Mouse (Mus musculus): Measurements from ENCODE around the gene Rars2. TPM values are rescaled to one million over a fixed set of nuclear protein-coding genes. Genes with fewer than 3 reads are reported as not detected.
A peak's percentile ranks its signal among the peaks of the same experiment; 100 is the strongest.

Rars2 gene
- total and polyA plus RNA-seq, 3 experiments = 47.7 to 60.3 TPM; not detected in 1

DNA sequence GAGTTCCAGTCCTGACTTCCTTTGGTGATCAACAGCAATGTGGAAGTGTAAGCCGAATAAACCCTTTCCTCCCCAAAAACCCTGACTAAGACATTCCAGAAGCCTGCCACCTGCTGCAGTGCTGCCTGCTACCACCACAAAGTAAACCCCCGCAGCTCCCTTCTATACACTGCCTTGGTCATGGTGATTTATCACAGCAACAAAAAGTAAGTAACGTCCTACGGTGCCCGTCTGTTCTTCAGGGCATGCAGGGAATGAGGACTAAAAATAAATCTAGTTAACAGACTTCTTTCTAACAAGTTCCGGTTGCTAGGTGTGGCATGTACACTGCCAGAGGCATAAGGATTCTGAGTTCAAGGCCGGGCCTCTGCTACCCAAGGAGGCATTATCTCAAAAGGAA lies 32.8 kb upstream of the Rars2 start:
- H3K4me3 ChIP-seq (ENCODE audit: control insufficient read depth in 1 of 2, insufficient read depth in 1 of 2, low read depth in 2 of 2, low read length in 2 of 2) = no peak overlapping the region

DNA sequence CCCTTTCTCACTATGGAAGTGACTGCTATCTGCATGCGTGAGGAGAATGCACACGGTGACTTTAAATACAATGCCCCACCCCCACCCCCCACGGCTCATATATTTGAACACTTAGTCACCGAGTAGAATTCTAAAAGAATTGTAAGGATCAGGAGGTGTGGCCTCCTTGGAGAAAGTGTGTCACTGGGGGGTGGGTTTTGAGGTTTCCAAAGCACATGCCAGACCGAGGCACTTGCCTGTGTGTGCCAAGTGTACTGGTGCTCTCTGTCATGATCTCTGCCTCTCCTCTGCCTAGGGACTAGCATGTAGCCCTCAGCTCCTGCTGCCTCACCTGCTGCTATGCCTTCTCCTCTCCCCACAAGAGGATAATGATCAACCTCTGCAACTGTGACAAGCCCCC lies 32.3 kb upstream of the Rars2 start:
- no peak overlapping the region for H3K9ac ChIP-seq (ENCODE audit: control insufficient read depth, low read depth, low read length, poor library complexity, severe bottlenecking)
- no peaks in the 10 kb centered on the region for H3K27me3 ChIP-seq (ENCODE audit: control insufficient read depth in 1 of 2, insufficient read depth in 2 of 2, low read length in 2 of 2)
- H3K27ac ChIP-seq (ENCODE audit: control insufficient read depth, low read depth, low read length) = no peak overlapping the region
- TF ChIP-seq ZC3H11A (IDR thresholded peaks at IDR 0.05; ENCODE audit: low read depth, low read length) (no peak), MYB (IDR thresholded peaks at IDR 0.05; ENCODE audit: low read depth, low read length) (no peak), SIN3A (IDR thresholded peaks at IDR 0.05; ENCODE audit: low read length) (no peak), EP300 (IDR thresholded peaks at IDR 0.05; ENCODE audit: low read depth in 1 of 2, low read length in 2 of 2) (no peak)
- H3K4me3 ChIP-seq (ENCODE audit: control insufficient read depth in 1 of 2, insufficient read depth in 1 of 2, low read depth in 2 of 2, low read length in 2 of 2) = no peak overlapping the region
- no peaks in the 10 kb centered on the region for H3K4me1 ChIP-seq (ENCODE audit: control insufficient read depth in 1 of 2, insufficient read depth in 2 of 2, low read length in 2 of 2)
- no peaks in the 10 kb centered on the region for H3K79me2 ChIP-seq (ENCODE audit: control insufficient read depth, insufficient read depth, low read length, poor library complexity)
- peak; percentile 43 for DNase-seq (ENCODE audit: low read depth, low spot score)
- peaks cover 0 to 16% of the 10 kb centered on the region in 2 experiments; a peak in 2 of 4 replicates for H3K36me3 ChIP-seq (ENCODE audit: control insufficient read depth in 1 of 2, insufficient read depth in 2 of 2, low read length in 2 of 2)
- H3K9me3 ChIP-seq (replicated peaks; ENCODE audit: insufficient read depth, low read length) = no peaks in the 10 kb centered on the region

More for the DNA sequence above, 32.8 kb upstream of the Rars2 start:
- Histone ChIP-seq H3K79me2 (ENCODE audit: control insufficient read depth, insufficient read depth, low read length, poor library complexity) (no peaks in the 10 kb centered on the region), H3K4me1 (ENCODE audit: control insufficient read depth in 1 of 2, insufficient read depth in 2 of 2, low read length in 2 of 2) (no peaks in the 10 kb centered on the region), H3K9me3 (replicated peaks; ENCODE audit: insufficient read depth, low read length) (no peaks in the 10 kb centered on the region), H3K27me3 (ENCODE audit: control insufficient read depth in 1 of 2, insufficient read depth in 2 of 2, low read length in 2 of 2) (no peaks in the 10 kb centered on the region), H3K9ac (ENCODE audit: control insufficient read depth, low read depth, low read length, poor library complexity, severe bottlenecking) (no peak overlapping the region), H3K27ac (ENCODE audit: control insufficient read depth, low read depth, low read length) (no peak overlapping the region), H3K36me3 (ENCODE audit: control insufficient read depth in 1 of 2, insufficient read depth in 2 of 2, low read length in 2 of 2) (peaks cover 0 to 13% of the 10 kb centered on the region in 2 experiments; a peak in 2 of 4 replicates)
- TF ChIP-seq MAFK (IDR thresholded peaks at IDR 0.05; ENCODE audit: borderline replicate concordance, low read depth, low read length) = no peak
- TF ChIP-seq NRF1 (IDR thresholded peaks at IDR 0.05; ENCODE audit: insufficient read depth, low read depth, low read length, poor library complexity, severe bottlenecking) = no peak
- no peak for TF ChIP-seq UBTF (IDR thresholded peaks at IDR 0.05; ENCODE audit: borderline replicate concordance, insufficient read depth, low read depth, low read length)
- no peak for TF ChIP-seq ELF1 (IDR thresholded peaks at IDR 0.05; ENCODE audit: low read depth, low read length)
- TF ChIP-seq ZC3H11A (IDR thresholded peaks at IDR 0.05; ENCODE audit: low read depth, low read length) = no peak
- no peak for TF ChIP-seq ETS1 (IDR thresholded peaks at IDR 0.05; ENCODE audit: low read depth, low read length)
- TF ChIP-seq BHLHE40 (IDR thresholded peaks at IDR 0.05; ENCODE audit: borderline replicate concordance, low read depth, low read length) = no peak
- TF ChIP-seq MYC (IDR thresholded peaks at IDR 0.05; ENCODE audit: low read depth, low read length) = no peak
- TF ChIP-seq E2F4 (IDR thresholded peaks at IDR 0.05; ENCODE audit: borderline replicate concordance, low read depth, low read length) = no peak
- no peak for TF ChIP-seq MEF2A (IDR thresholded peaks at IDR 0.05; ENCODE audit: extremely low read depth, insufficient replicate concordance, low read depth, low read length, poor library complexity, severe bottlenecking)
- no peak for TF ChIP-seq USF1 (IDR thresholded peaks at IDR 0.05; ENCODE audit: low read depth, low read length)
- no peak for TF ChIP-seq MAZ (IDR thresholded peaks at IDR 0.05; ENCODE audit: low read depth, low read length)
- TF ChIP-seq KAT2A (conservative IDR thresholded peaks at IDR 0.05; ENCODE audit: low read depth, low read length) = no peak
- no peak for TF ChIP-seq CHD2 (IDR thresholded peaks at IDR 0.05; ENCODE audit: low read length)
- TF ChIP-seq RAD21 (IDR thresholded peaks at IDR 0.05; ENCODE audit: low read depth, low read length) = no peak
- no peak for TF ChIP-seq POLR2AphosphoS2 (IDR thresholded peaks at IDR 0.05; ENCODE audit: low read length)
- TF ChIP-seq MAX (IDR thresholded peaks at IDR 0.05; ENCODE audit: low read length) = no peak
- TF ChIP-seq POLR2A (IDR thresholded peaks at IDR 0.05; ENCODE audit: control insufficient read depth in 1 of 2, insufficient read depth in 1 of 2, low read depth in 1 of 2, low read length in 2 of 2, poor library complexity in 1 of 2) = no peak
- TF ChIP-seq ZMIZ1 (IDR thresholded peaks at IDR 0.05; ENCODE audit: low read depth, low read length) = no peak
- no peak for DNase-seq (ENCODE audit: low read depth, low spot score)

All from MEL (cell line).